Mouse (Mus musculus): ENCODE data around the gene Lrrc8d. TPM values are rescaled to one million over a fixed set of nuclear protein-coding genes. Genes with fewer than 3 reads are reported as not detected.

Lrrc8d gene
- polyA plus RNA-seq, 1 experiment from 2014 or later = 42.1 TPM

- Histone ChIP-seq H3K9ac (ENCODE audit: low read depth, low read length) (no peak overlapping the region), H3K36me3 (ENCODE audit: control insufficient read depth, insufficient read depth, low read length) (peaks cover 9% of the 10 kb centered on the region; the same call in 1 of the 2 replicates), H3K27me3 (ENCODE audit: control insufficient read depth, insufficient read depth, low read length) (no peaks in the 10 kb centered on the region), H3K9me3 (ENCODE audit: control insufficient read depth, low read length) (no peaks in the 10 kb centered on the region), H3K27ac (ENCODE audit: low read depth, low read length) (no peak overlapping the region), H3K4me1 (ENCODE audit: control insufficient read depth, insufficient read depth, low read length) (peaks cover 19% of the 10 kb centered on the region), H3K4me3 (ENCODE audit: low read length) (no peak overlapping the region), H3K4me2 (replicated peaks; ENCODE audit: low read depth, low read length) (no peak overlapping the region)
- ATAC-seq (ENCODE audit: low FRiP score, low TSS enrichment) = no peak
- 58% methylated on average over 11 of the region's 11 CpGs for WGBS
These were observed 62.2 kb downstream of the Lrrc8d start for GRCm38 (mm10) chr5:105761848-105762482.

- Histone ChIP-seq H3K27me3 (ENCODE audit: control insufficient read depth, insufficient read depth, low read length) (no peaks in the 10 kb centered on the region), H3K4me2 (replicated peaks; ENCODE audit: low read depth, low read length) (no peak overlapping the region), H3K4me1 (ENCODE audit: control insufficient read depth, insufficient read depth, low read length) (peaks cover 12% of the 10 kb centered on the region), H3K36me3 (ENCODE audit: control insufficient read depth, insufficient read depth, low read length) (peaks cover 9% of the 10 kb centered on the region; the same call in 1 of the 2 replicates), H3K9ac (ENCODE audit: low read depth, low read length) (no peak overlapping the region), H3K4me3 (ENCODE audit: low read length) (no peak overlapping the region), H3K9me3 (ENCODE audit: control insufficient read depth, low read length) (no peaks in the 10 kb centered on the region), H3K27ac (ENCODE audit: low read depth, low read length) (no peak overlapping the region)
- ATAC-seq (ENCODE audit: low FRiP score, low TSS enrichment) = no peak
- 91% methylated on average over 10 of the region's 10 CpGs for WGBS
These were observed 64.6 kb downstream of the Lrrc8d start for GRCm38 (mm10) chr5:105764369-105764768.

- H3K9ac ChIP-seq (ENCODE audit: low read depth, low read length) = no peak overlapping the region
- H3K4me2 ChIP-seq (replicated peaks; ENCODE audit: low read depth, low read length) = no peak overlapping the region
- peaks cover 9% of the 10 kb centered on the region; the same call in 1 of the 2 replicates for H3K36me3 ChIP-seq (ENCODE audit: control insufficient read depth, insufficient read depth, low read length)
- no peak for ATAC-seq (ENCODE audit: low FRiP score, low TSS enrichment)
- H3K27me3 ChIP-seq (ENCODE audit: control insufficient read depth, insufficient read depth, low read length) = no peaks in the 10 kb centered on the region
- no peak overlapping the region for H3K4me3 ChIP-seq (ENCODE audit: low read length)
- WGBS = 84% methylated on average over 4 of the region's 5 CpGs
- H3K4me1 ChIP-seq (ENCODE audit: control insufficient read depth, insufficient read depth, low read length) = peaks cover 12% of the 10 kb centered on the region
- no peak overlapping the region for H3K27ac ChIP-seq (ENCODE audit: low read depth, low read length)
- no peaks in the 10 kb centered on the region for H3K9me3 ChIP-seq (ENCODE audit: control insufficient read depth, low read length)
These were observed 65.6 kb downstream of the Lrrc8d start for GRCm38 (mm10) chr5:105765386-105765785.

- Histone ChIP-seq H3K9ac (ENCODE audit: low read depth, low read length) (no peak overlapping the region), H3K27ac (ENCODE audit: low read depth, low read length) (peak overlapping the region; percentile 0; the same call in 1 of the 2 replicates), H3K4me1 (ENCODE audit: control insufficient read depth, insufficient read depth, low read length) (peaks cover 19% of the 10 kb centered on the region), H3K36me3 (ENCODE audit: control insufficient read depth, insufficient read depth, low read length) (no peaks in the 10 kb centered on the region), H3K27me3 (ENCODE audit: control insufficient read depth, insufficient read depth, low read length) (no peaks in the 10 kb centered on the region), H3K4me3 (ENCODE audit: low read length) (no peak overlapping the region), H3K4me2 (replicated peaks; ENCODE audit: low read depth, low read length) (no peak overlapping the region), H3K9me3 (ENCODE audit: control insufficient read depth, low read length) (no peaks in the 10 kb centered on the region)
- 27% methylated on average over 5 of the region's 5 CpGs for WGBS
- peak; percentile 72 for ATAC-seq (ENCODE audit: low FRiP score, low TSS enrichment)
These were observed 76.6 kb downstream of the Lrrc8d start for GRCm38 (mm10) chr5:105776368-105776767.

- peak; percentile 36; the same call in 1 of the 2 replicates for ATAC-seq (ENCODE audit: low FRiP score, low TSS enrichment)
- no peaks in the 10 kb centered on the region for H3K27me3 ChIP-seq (ENCODE audit: control insufficient read depth, insufficient read depth, low read length)
- no peaks in the 10 kb centered on the region for H3K36me3 ChIP-seq (ENCODE audit: control insufficient read depth, insufficient read depth, low read length)
- no peaks in the 10 kb centered on the region for H3K9me3 ChIP-seq (ENCODE audit: control insufficient read depth, low read length)
- H3K4me1 ChIP-seq (ENCODE audit: control insufficient read depth, insufficient read depth, low read length) = peaks cover 19% of the 10 kb centered on the region
- H3K4me3 ChIP-seq (ENCODE audit: low read length) = no peak overlapping the region
- H3K4me2 ChIP-seq (replicated peaks; ENCODE audit: low read depth, low read length) = no peak overlapping the region
- 36% methylated on average over 12 of the region's 12 CpGs for WGBS
- peak overlapping the region; percentile 25; the same call in 1 of the 2 replicates for H3K27ac ChIP-seq (ENCODE audit: low read depth, low read length)
- H3K9ac ChIP-seq (ENCODE audit: low read depth, low read length) = no peak overlapping the region
These were observed 77.3 kb downstream of the Lrrc8d start for GRCm38 (mm10) chr5:105776978-105777593.

GRCm38 (mm10) chr5:105777645-105778044, 77.9 kb downstream of the Lrrc8d start:
- H3K27ac ChIP-seq (ENCODE audit: low read depth, low read length) = peak overlapping the region; percentile 25; the same call in 1 of the 2 replicates
- no peaks in the 10 kb centered on the region for H3K36me3 ChIP-seq (ENCODE audit: control insufficient read depth, insufficient read depth, low read length)
- peak; percentile 40; the same call in 1 of the 2 replicates for ATAC-seq (ENCODE audit: low FRiP score, low TSS enrichment)

GRCm38 (mm10) chr5:105778189-105778588, 78.4 kb downstream of the Lrrc8d start:
- Histone ChIP-seq H3K36me3 (ENCODE audit: control insufficient read depth, insufficient read depth, low read length) (no peaks in the 10 kb centered on the region), H3K4me3 (ENCODE audit: low read length) (no peak overlapping the region), H3K4me2 (replicated peaks; ENCODE audit: low read depth, low read length) (no peak overlapping the region), H3K4me1 (ENCODE audit: control insufficient read depth, insufficient read depth, low read length) (peaks cover 19% of the 10 kb centered on the region), H3K9me3 (ENCODE audit: control insufficient read depth, low read length) (no peaks in the 10 kb centered on the region), H3K27ac (ENCODE audit: low read depth, low read length) (no peak overlapping the region), H3K9ac (ENCODE audit: low read depth, low read length) (no peak overlapping the region), H3K27me3 (ENCODE audit: control insufficient read depth, insufficient read depth, low read length) (no peaks in the 10 kb centered on the region)
- peak; percentile 13; the same call in 1 of the 2 replicates for ATAC-seq (ENCODE audit: low FRiP score, low TSS enrichment)
- WGBS = 54% methylated on average over 8 of the region's 8 CpGs

More at GRCm38 (mm10) chr5:105777645-105778044, 77.9 kb downstream of the Lrrc8d start:
- Histone ChIP-seq H3K4me3 (ENCODE audit: low read length) (no peak overlapping the region), H3K4me1 (ENCODE audit: control insufficient read depth, insufficient read depth, low read length) (peaks cover 19% of the 10 kb centered on the region), H3K9me3 (ENCODE audit: control insufficient read depth, low read length) (no peaks in the 10 kb centered on the region), H3K9ac (ENCODE audit: low read depth, low read length) (no peak overlapping the region), H3K4me2 (replicated peaks; ENCODE audit: low read depth, low read length) (no peak overlapping the region), H3K27me3 (ENCODE audit: control insufficient read depth, insufficient read depth, low read length) (no peaks in the 10 kb centered on the region)
- WGBS = 43% methylated on average over 8 of the region's 8 CpGs

- Histone ChIP-seq H3K27ac (ENCODE audit: low read depth, low read length) (no peak overlapping the region), H3K36me3 (ENCODE audit: control insufficient read depth, insufficient read depth, low read length) (no peaks in the 10 kb centered on the region), H3K4me1 (ENCODE audit: control insufficient read depth, insufficient read depth, low read length) (peaks cover 19% of the 10 kb centered on the region), H3K4me3 (ENCODE audit: low read length) (no peak overlapping the region), H3K9ac (ENCODE audit: low read depth, low read length) (no peak overlapping the region), H3K27me3 (ENCODE audit: control insufficient read depth, insufficient read depth, low read length) (no peaks in the 10 kb centered on the region), H3K4me2 (replicated peaks; ENCODE audit: low read depth, low read length) (no peak overlapping the region), H3K9me3 (ENCODE audit: control insufficient read depth, low read length) (no peaks in the 10 kb centered on the region)
- no peak for ATAC-seq (ENCODE audit: low FRiP score, low TSS enrichment)
- WGBS = 65% methylated on average over 3 of the region's 3 CpGs
These were observed 79.0 kb downstream of the Lrrc8d start for GRCm38 (mm10) chr5:105778723-105779122.

- no peaks in the 10 kb centered on the region for H3K9me3 ChIP-seq (ENCODE audit: control insufficient read depth, low read length)
- H3K27me3 ChIP-seq (ENCODE audit: control insufficient read depth, insufficient read depth, low read length) = no peaks in the 10 kb centered on the region
- no peak overlapping the region for H3K4me2 ChIP-seq (replicated peaks; ENCODE audit: low read depth, low read length)
- ATAC-seq (ENCODE audit: low FRiP score, low TSS enrichment) = no peak
- no peak overlapping the region for H3K27ac ChIP-seq (ENCODE audit: low read depth, low read length)
- no peaks in the 10 kb centered on the region for H3K36me3 ChIP-seq (ENCODE audit: control insufficient read depth, insufficient read depth, low read length)
- 86% methylated on average over 5 of the region's 5 CpGs for WGBS
- peaks cover 21% of the 10 kb centered on the region for H3K4me1 ChIP-seq (ENCODE audit: control insufficient read depth, insufficient read depth, low read length)
- H3K4me3 ChIP-seq (ENCODE audit: low read length) = no peak overlapping the region
- H3K9ac ChIP-seq (ENCODE audit: low read depth, low read length) = no peak overlapping the region
These were observed 79.6 kb downstream of the Lrrc8d start for GRCm38 (mm10) chr5:105779331-105779730.

Measured in kidney, embryonic 14.5 days (tissue).